Mouse (Mus musculus): ENCODE results near the gene Prkcz. TPM values are rescaled to one million over a fixed set of nuclear protein-coding genes. Genes with fewer than 3 reads are reported as not detected.

Gene Prkcz
- polyA plus RNA-seq, 2 experiments: 0.99 to 1.7 TPM

DNA sequence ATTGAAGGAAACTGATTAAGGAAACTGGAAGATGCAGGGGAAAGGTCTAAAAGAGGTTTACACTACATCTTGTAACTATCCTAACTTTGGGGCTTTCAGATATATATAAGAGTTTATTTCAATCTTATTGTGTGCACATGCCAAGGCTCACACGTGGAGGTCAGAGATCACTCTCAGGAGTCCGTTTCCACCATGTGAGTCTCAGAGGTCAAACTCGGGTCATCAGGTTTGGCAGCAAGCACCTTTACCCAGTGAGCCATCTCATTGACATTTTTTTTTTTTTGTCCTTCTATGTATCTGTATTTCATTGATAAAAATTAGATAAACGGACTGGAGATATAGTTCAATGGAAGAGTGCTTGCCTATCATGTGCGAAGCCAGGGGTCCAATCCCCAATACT lies 132.7 kb downstream of the Prkcz start:
- Histone ChIP-seq H3K9ac (replicated peaks) (no peak overlapping the region), H3K27ac (no peak overlapping the region), H3K27me3 (ENCODE audit: control insufficient read depth, insufficient read depth, low read length) (0 out of 2 replicates have a peak, but pooled peaks cover 3% of the 10 kb centered on the region), H3K4me3 (ENCODE audit: insufficient read depth in 1 of 2, low read depth in 2 of 2, low read length in 2 of 2) (no peak overlapping the region), H3K4me2 (ENCODE audit: low read depth) (no peak overlapping the region), H3K9me3 (ENCODE audit: control insufficient read depth, low read length) (no peaks in the 10 kb centered on the region), H3K36me3 (replicated peaks; ENCODE audit: control insufficient read depth, insufficient read depth, low read depth) (no peaks in the 10 kb centered on the region), H3K4me1 (replicated peaks; ENCODE audit: control insufficient read depth in 2 of 2, insufficient read depth in 2 of 2, low read length in 1 of 2) (peaks cover 5 to 12% of the 10 kb centered on the region in 2 experiments)
- ATAC-seq (ENCODE audit: insufficient read depth) (no peak), DNase-seq (ENCODE audit: low read depth in 3 of 3, low spot score in 3 of 3) (no peak)
- 58% methylated on average over 5 of the region's 5 CpGs for WGBS (ENCODE audit: insufficient replicate concordance)
- TF ChIP-seq EP300 (IDR thresholded peaks at IDR 0.05; ENCODE audit: low read depth): no peak
- no peak for TF ChIP-seq CTCF (IDR thresholded peaks at IDR 0.05; ENCODE audit: low read depth)

DNA sequence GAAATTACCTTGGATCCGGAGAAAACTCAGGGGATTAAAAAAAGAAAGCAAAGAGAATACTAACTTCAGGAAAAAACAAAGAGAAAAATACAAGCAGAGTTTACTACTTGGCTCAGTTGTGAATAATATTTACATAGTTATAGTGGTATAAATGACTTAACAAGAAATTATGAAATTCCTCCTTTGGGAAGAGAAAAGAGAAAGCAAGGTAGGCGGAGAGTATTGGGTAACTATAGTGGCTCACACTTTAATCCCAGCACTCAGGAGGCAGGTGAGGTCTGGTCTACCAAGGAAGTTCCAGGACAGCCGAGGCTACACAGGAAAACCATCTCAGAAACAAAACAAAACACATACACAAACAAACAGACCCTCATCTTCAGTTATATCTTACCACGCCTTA lies 133.2 kb downstream of the Prkcz start:
- Histone ChIP-seq H3K4me1 (replicated peaks; ENCODE audit: control insufficient read depth in 2 of 2, insufficient read depth in 2 of 2, low read length in 1 of 2) (peaks cover 5 to 9% of the 10 kb centered on the region in 2 experiments), H3K27ac (no peak overlapping the region), H3K4me2 (ENCODE audit: low read depth) (no peak overlapping the region), H3K9me3 (ENCODE audit: control insufficient read depth, low read length) (no peaks in the 10 kb centered on the region), H3K4me3 (ENCODE audit: insufficient read depth in 1 of 2, low read depth in 2 of 2, low read length in 2 of 2) (no peak overlapping the region), H3K36me3 (replicated peaks; ENCODE audit: control insufficient read depth, insufficient read depth, low read depth) (no peaks in the 10 kb centered on the region), H3K9ac (replicated peaks) (no peak overlapping the region), H3K27me3 (ENCODE audit: control insufficient read depth, insufficient read depth, low read length) (0 out of 2 replicates have a peak, but pooled peaks cover 3% of the 10 kb centered on the region)
- no peak for DNase-seq (ENCODE audit: low read depth in 3 of 3, low spot score in 3 of 3)
- TF ChIP-seq EP300 (IDR thresholded peaks at IDR 0.05; ENCODE audit: low read depth) (no peak), CTCF (IDR thresholded peaks at IDR 0.05; ENCODE audit: low read depth) (no peak)
- WGBS (ENCODE audit: insufficient replicate concordance): 63% methylated on average over 4 of the region's 4 CpGs
- no peak for ATAC-seq (ENCODE audit: insufficient read depth)

DNA sequence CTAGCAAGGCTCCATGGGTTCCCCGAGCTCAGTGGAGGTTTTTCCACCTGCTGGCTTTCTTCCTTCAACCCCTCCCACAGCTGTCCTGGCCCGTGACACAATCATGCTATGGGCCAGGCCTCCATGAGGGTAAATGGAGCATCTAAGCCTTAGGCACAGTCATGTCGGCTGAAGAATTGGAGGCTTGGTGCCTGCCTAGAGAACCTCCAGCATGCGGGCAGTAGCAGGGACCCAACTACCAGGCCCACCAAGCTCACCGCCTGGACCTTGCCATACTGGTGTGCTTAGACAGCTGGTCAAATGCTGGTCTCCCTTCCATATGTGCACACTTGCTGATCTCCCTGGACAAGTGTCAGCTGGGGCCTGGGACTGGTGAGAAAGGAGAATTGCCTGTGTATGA lies 135.2 kb downstream of the Prkcz start:
- Histone ChIP-seq H3K36me3 (replicated peaks; ENCODE audit: control insufficient read depth, insufficient read depth, low read depth) (no peaks in the 10 kb centered on the region), H3K4me2 (ENCODE audit: low read depth) (no peak overlapping the region), H3K9me3 (ENCODE audit: control insufficient read depth, low read length) (no peaks in the 10 kb centered on the region), H3K27me3 (ENCODE audit: control insufficient read depth, insufficient read depth, low read length) (peaks cover 19% of the 10 kb centered on the region), H3K4me1 (replicated peaks; ENCODE audit: control insufficient read depth in 2 of 2, insufficient read depth in 2 of 2, low read length in 1 of 2) (peaks cover 5 to 9% of the 10 kb centered on the region in 2 experiments), H3K27ac (no peak overlapping the region), H3K4me3 (ENCODE audit: insufficient read depth in 1 of 2, low read depth in 2 of 2, low read length in 2 of 2) (no peak overlapping the region), H3K9ac (replicated peaks) (no peak overlapping the region)
- TF ChIP-seq CTCF (IDR thresholded peaks at IDR 0.05; ENCODE audit: low read depth) (no peak), EP300 (IDR thresholded peaks at IDR 0.05; ENCODE audit: low read depth) (no peak)
- DNase-seq (ENCODE audit: low read depth in 3 of 3, low spot score in 3 of 3) (no peak), ATAC-seq (ENCODE audit: insufficient read depth) (no peak)
- WGBS (ENCODE audit: insufficient replicate concordance): 68% methylated on average over 5 of the region's 5 CpGs

DNA sequence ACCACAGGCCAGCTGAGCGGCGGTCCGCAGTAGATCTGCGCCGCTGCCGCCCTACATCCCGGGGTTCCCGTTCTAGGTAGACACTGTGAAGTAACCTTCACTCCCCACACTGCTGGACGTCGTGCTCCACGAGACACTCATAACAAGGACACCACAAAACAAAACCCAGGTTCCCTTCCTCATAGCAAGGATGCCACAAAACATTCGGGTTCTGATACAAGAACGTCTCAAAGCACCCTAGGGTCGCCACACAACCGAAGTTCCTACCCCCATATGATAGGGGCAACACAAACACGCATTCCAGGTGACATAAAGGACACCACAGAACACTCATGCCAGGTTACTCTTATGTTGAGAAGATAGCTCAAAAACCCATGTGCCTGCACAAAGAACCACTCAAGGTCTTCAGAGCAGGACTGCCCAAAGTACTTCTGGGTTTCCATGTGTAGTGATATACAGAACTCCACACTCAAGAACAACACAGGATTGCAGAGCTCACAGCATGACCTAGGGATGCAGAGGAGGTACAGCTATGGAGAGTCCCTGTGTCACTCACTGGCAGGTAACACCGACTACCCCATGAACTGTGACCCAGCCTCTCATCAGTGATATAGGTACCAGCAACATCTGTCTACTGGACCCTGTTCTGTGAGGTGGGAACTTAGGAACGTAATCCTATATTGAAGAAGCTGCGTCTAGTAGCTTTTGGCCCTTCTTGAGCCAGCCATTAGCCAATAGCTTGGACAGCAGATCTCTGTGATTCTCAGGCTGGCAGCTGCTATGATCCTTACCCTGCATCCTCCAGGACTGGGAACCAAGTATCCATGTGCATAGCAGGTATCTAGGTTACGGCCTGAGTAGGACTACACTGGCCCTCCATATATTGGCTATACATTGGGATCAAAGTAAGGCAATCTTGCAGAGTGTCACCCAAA lies 137.3 kb downstream of the Prkcz start:
- Histone ChIP-seq H3K27ac (peak overlapping the region; percentile 65), H3K36me3 (replicated peaks; ENCODE audit: control insufficient read depth, insufficient read depth, low read depth) (no peaks in the 10 kb centered on the region), H3K4me2 (ENCODE audit: low read depth) (peak overlapping the region; percentile 79), H3K4me3 (ENCODE audit: insufficient read depth in 1 of 2, low read depth in 2 of 2, low read length in 2 of 2) (peak overlapping the region; percentile 23 to 70), H3K27me3 (ENCODE audit: control insufficient read depth, insufficient read depth, low read length) (peaks cover 27% of the 10 kb centered on the region), H3K4me1 (replicated peaks; ENCODE audit: control insufficient read depth in 2 of 2, insufficient read depth in 2 of 2, low read length in 1 of 2) (peaks cover 5 to 19% of the 10 kb centered on the region in 2 experiments), H3K9me3 (ENCODE audit: control insufficient read depth, low read length) (no peaks in the 10 kb centered on the region), H3K9ac (replicated peaks) (peak overlapping the region; percentile 73)
- TF ChIP-seq CTCF (IDR thresholded peaks at IDR 0.05; ENCODE audit: low read depth) (no peak), EP300 (IDR thresholded peaks at IDR 0.05; ENCODE audit: low read depth) (no peak)
- WGBS (ENCODE audit: insufficient replicate concordance): 23% methylated on average over 20 of the region's 20 CpGs
- DNase-seq (ENCODE audit: low read depth in 3 of 3, low spot score in 3 of 3) (no peak), ATAC-seq (ENCODE audit: insufficient read depth) (no peak)

DNA sequence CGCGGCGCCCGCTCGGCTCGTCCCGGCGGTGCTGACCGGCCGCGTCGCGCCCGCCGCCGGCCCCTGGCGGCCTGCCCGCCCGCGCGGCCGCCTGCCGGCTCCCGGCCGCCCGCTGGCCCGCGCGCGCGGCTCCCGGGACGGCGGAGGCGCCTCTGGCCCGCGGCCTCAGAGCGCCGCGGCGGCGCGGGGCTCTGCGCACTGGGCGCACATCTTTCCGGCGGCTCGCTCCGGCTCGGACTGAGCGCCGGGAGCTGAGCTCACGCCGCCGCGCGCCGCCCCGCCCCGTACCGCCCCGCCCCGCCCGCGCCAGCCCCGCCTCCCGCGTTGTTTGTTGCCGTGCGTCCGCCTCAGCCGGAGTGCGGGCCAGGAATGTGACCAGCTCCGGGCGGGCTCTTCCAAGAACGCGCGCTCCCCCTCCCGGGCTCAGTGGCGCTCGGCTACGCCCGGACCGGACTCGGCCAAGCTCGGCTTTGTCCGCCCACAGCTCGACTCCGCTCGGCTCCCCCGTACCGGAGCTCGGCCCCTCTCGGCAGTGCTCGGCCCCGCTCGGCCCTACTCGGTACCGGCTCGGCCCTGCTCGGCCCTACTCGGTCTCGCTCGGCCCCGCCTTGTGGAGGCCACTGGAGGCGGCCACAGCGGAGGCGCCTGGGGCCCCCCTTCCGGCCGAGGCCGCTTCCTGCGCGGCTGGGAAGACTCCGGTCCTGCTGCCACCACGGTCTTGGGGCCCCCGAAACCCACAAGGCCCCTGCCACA lies 138.1 kb downstream of the Prkcz start:
- ATAC-seq (ENCODE audit: insufficient read depth) (peak; percentile 95), DNase-seq (ENCODE audit: low read depth in 3 of 3, low spot score in 3 of 3) (peak; percentile 82 to 87 (median 83))
- peaks cover 27% of the 10 kb centered on the region for H3K27me3 ChIP-seq (ENCODE audit: control insufficient read depth, insufficient read depth, low read length)
- H3K4me3 ChIP-seq (ENCODE audit: insufficient read depth in 1 of 2, low read depth in 2 of 2, low read length in 2 of 2): peak overlapping the region; percentile 23 to 70
- H3K4me1 ChIP-seq (replicated peaks; ENCODE audit: control insufficient read depth in 2 of 2, insufficient read depth in 2 of 2, low read length in 1 of 2): peaks cover 5 to 27% of the 10 kb centered on the region in 2 experiments
- H3K4me2 ChIP-seq (ENCODE audit: low read depth): peak overlapping the region; percentile 79
- peak overlapping the region; percentile 65 for H3K27ac ChIP-seq
- WGBS (ENCODE audit: insufficient replicate concordance): under 1% methylated on average over 87 of the region's 116 CpGs
- H3K9me3 ChIP-seq (ENCODE audit: control insufficient read depth, low read length): no peaks in the 10 kb centered on the region
- peak overlapping the region; percentile 73 for H3K9ac ChIP-seq (replicated peaks)
- TF ChIP-seq EP300 (IDR thresholded peaks at IDR 0.05; ENCODE audit: low read depth) (no peak), CTCF (IDR thresholded peaks at IDR 0.05; ENCODE audit: low read depth) (no peak)
- no peaks in the 10 kb centered on the region for H3K36me3 ChIP-seq (replicated peaks; ENCODE audit: control insufficient read depth, insufficient read depth, low read depth)
